Mouse (Mus musculus) CH12.LX (cell line): ENCODE data around the gene Ccpg1.

Experiments used
- EP300 ChIP-seq: IDR thresholded peaks from 2 replicates; pipeline ENCODE4 v1.6.1; 2011; ENCODE audit warnings: low read length, improper control_type of control experiment
- RAD21 ChIP-seq: IDR thresholded peaks from 2 replicates; pipeline ENCODE4 v1.6.1; 2011; ENCODE audit warnings: low read depth, mild to moderate bottlenecking, low read length, improper control_type of control experiment, moderate library complexity
- USF2 ChIP-seq: conservative IDR thresholded peaks from 2 replicates; pipeline ENCODE4 v1.6.1; 2011; ENCODE audit warnings: low read depth, low read length, improper control_type of control experiment
- ZC3H11A ChIP-seq: IDR thresholded peaks from 2 replicates; pipeline ENCODE4 v1.6.1; 2012; ENCODE audit warnings: low read depth, mild to moderate bottlenecking, inconsistent platforms, low read length, improper control_type of control experiment

DNA sequence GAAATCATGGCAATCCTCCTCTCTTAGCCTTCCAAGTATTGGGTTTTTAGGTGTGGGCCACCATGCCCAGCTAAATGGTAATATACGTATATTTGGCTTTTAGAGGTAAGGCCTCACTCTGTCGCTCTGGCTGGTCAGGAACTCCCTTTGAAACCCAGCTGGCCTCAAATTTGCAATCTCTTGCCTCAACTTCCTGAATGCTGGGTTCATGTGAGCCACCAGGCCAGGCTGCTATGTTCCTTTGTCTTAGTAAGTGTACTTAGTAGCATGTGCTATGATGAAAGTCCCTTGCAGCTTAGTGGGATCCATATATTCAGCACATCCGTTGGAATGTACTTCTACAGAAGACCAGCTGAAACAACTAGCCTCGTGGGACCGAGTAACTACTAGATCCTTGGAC is 10.5 kb upstream of the Ccpg1 start:
- TF ChIP-seq ZC3H11A (no peak), EP300 (no peak), USF2 (no peak), RAD21 (no peak)
